Mouse (Mus musculus) liver, adult 2 months (tissue): ENCODE results near the gene Tmc2.

Source experiments
- CTCF ChIP-seq: fragments of 200-500 bp; IDR thresholded peaks from 2 replicates; pipeline ENCODE4 v1.5.1; 2011; ENCODE audit warnings: low read depth, low read length, control low read depth
- POLR2A ChIP-seq: fragments of 200-500 bp; IDR thresholded peaks from 2 replicates; pipeline ENCODE4 v1.6.1; 2011; ENCODE audit warnings: low read length, control low read depth; ENCODE audit not compliant: insufficient read depth; ENCODE audit errors: extremely low read depth

GRCm38 (mm10) chr2:130275649-130276048 is 80.7 kb downstream of the Tmc2 start:
- TF ChIP-seq CTCF (peak; percentile 70), POLR2A (no peak)
